Mouse (Mus musculus): ENCODE data around the gene Stxbp5.

- TF ChIP-seq GATA1 (IDR thresholded peaks at IDR 0.05; ENCODE audit: low read length) = no peak
- TF ChIP-seq TAL1 (IDR thresholded peaks at IDR 0.05; ENCODE audit: low read length) = no peak
Observed at GRCm38 (mm10) chr10:9906185-9906584, 5.3 kb upstream of the Stxbp5 start.

All from erythroblast, embryonic 14.5 days (primary cell).